Mouse (Mus musculus) testis, adult 2 months (tissue): Measurements from ENCODE around the gene Arhgap6.

ENCODE experiments used
- CTCF ChIP-seq: fragments of 200-500 bp; IDR thresholded peaks from 2 replicates; pipeline ENCODE4 v1.5.1; 2012; ENCODE audit warnings: low read depth, mild to moderate bottlenecking, inconsistent platforms, low read length, moderate library complexity; ENCODE audit not compliant: control insufficient read depth, insufficient read depth, insufficient replicate concordance
- POLR2A ChIP-seq: fragments of 200-500 bp; IDR thresholded peaks from 2 replicates; pipeline ENCODE4 v1.6.1; 2012; ENCODE audit warnings: low read depth, mild to moderate bottlenecking, inconsistent platforms, low read length, moderate library complexity; ENCODE audit not compliant: control insufficient read depth

GRCm38 (mm10) chrX:169319945-169320667 is 525.2 kb downstream of the Arhgap6 start, which contains the start of gene Hccs:
- TF ChIP-seq CTCF, result no peak
- TF ChIP-seq POLR2A, result peak; percentile 56; the same call in 1 of the 2 replicates
